Mouse (Mus musculus): ENCODE results near the gene Adgrg2. TPM values are rescaled to one million over a fixed set of nuclear protein-coding genes. Genes with fewer than 3 reads are reported as not detected.

Gene Adgrg2
- total RNA-seq, 2 experiments from 2014 or later: 2.2 to 2.4 TPM

DNA sequence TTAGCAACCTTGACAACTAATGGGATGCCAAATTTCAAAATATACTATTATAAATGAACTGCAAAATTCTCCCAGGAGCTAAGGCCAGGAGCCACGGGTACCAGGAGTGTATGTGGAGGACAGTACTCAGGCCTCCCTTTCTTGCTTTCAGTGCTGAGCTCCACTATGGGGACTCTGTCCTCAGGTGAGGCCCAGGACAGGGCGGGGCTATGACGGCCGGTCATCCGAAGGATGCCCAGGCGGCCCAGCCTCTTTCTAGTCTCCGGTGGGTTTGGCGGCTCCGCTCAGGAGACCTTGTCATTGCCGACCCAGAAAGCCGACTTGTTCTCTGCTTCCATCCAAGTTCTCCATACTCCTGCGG lies 111.2 kb downstream of the Adgrg2 start:
- no peak for DNase-seq (ENCODE audit: low spot score in 2 of 2)

DNA sequence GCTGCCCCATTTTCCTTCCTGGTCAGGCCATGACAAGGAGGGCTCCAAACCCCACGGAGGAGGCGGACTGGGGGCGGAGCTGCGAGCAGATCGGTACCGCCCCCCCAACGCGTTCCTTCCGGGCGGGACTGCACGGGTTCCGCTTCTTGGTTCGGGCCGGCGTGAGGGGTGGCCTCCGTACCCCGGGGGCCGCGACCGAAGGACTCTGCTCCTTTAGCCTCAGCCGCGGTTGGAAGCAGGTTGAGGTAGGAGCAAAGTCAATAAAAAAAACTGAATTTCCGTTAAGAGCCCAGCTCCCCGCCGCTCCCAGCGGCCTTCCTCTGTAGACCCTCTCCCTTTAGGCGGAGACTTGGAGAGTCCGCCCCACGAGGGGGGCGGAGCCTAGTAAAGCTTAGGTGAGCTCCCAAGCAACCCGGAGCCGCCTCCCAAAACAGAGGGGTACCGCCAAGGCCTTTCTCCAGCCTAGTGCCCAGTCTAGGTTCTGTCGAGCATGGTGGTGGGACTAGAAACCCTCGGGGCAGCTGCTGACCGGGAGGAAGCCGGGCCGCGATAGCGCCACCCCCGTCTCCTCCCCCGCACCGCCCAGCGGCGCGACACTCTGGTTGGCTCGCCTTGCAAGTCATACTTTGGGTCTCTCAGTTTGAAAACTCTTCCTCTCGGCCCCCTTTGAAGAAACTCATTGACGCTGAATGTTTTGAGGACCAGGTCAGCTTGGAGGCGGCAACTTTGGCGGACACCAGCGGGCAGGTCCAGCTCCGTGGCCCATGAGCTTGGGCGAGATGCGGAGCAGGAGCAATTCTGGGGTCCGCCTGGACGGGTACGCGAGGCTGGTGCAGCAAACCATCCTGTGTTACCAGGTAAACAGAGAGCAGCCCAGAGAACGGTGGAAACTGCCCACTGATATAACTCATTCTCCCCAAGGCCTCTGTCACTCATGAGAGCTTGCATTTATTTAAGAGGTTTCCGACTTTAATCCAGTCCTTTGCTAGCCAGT lies 111.9 kb downstream of the Adgrg2 start, which contains the start of gene Phka2:
Gene Phka2, plus strand, starts transcription at position 119 of the 994 bp plus-strand sequence.
- peak; percentile 74 to 82 for DNase-seq (ENCODE audit: low spot score in 2 of 2)

DNA sequence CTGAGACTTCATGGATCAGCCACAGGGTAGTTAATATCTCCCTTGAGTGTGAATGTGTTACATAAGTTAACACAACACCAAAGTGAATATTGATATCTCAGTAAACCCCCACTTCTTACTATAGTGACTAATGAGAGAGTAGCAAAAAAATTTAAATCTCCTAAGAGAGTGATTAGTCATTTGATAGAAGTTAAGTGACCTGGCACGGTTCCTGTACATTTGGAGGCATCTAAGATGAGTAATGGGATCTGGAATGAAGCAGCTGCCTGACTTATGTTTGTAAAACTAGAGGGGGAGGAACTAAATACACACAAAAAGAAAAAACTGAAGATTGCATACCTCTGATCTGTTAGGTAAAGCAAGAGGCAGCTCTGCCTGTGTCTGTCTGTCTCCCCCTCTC lies 118.6 kb downstream of the Adgrg2 start:
- DNase-seq (ENCODE audit: low spot score in 2 of 2): no peak

DNA sequence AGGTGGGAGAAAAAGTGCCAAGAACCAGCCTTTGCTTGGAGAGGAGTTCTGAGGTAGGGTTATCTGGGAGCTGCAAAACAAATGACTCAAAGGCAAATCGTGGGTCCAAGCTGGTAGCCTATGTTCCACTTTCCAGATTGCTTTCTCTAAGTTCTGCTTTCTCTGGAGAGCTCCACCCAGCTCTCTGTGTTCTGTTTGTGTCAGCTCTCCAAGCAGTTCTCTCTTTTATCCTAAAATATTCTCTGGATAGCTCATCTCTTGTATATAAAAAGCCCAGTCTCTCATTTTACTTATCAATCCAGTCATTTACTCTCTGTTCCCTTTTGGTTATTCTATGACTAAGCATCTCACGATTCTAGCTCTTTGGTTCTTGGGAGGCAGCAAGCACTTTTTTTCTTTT lies 119.7 kb downstream of the Adgrg2 start:
- no peak for DNase-seq (ENCODE audit: low spot score in 2 of 2)

DNA sequence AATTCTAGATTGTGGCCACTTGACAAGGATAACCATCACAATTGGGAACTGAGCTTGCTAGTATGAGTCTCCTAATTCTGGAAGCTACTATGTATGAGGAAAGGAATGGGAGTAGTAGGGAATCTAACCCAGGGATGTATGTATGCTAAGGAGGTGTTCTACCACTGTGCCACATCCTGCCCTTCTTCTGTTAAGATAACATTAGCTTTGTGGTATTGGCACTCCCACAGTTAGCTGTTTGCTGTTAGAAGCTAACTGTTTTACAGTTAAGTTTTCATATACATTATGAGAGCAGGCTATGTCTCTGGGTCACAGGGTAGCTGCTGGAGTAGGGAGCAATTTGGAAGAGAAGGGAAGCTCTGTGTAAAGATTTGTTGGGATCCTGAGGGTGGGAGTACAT lies 125.5 kb downstream of the Adgrg2 start:
- no peak for DNase-seq (ENCODE audit: low spot score in 2 of 2)

DNA sequence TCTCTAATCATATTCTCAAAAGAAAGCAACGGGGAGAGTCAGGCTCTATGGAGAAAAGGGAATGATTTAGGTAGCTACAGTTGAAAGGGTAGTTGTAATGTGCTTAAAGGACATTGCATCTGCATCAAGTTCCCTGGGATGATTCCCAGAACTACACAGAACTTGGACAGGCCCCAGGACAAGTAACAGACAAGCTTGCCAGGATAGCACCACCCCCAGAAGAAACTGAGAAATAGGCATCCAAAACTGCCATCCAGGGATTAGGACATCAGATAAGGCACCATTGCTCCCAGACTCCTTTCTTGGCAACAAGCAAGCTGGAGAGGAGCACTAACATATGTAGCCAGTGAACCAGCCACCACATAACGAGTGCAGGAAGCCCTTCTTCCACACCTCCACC lies 152.3 kb downstream of the Adgrg2 start:
- DNase-seq (ENCODE audit: low spot score in 2 of 2): no peak

Other genes with a start within 250 kb of the Adgrg2 start
- gene Phka2, start 111.5 kb downstream of the Adgrg2 start, total RNA-seq (2021): 10 to 100 TPM; 22.0 to 23.6 TPM